Mouse (Mus musculus): ENCODE measurements around the gene Notch3.
"Not testable (repeated sequence)": the region's sequence is repeated elsewhere in the genome, so short reads cannot be mapped to it uniquely, and the experiment has no call there.

The Notch3 gene

DNA sequence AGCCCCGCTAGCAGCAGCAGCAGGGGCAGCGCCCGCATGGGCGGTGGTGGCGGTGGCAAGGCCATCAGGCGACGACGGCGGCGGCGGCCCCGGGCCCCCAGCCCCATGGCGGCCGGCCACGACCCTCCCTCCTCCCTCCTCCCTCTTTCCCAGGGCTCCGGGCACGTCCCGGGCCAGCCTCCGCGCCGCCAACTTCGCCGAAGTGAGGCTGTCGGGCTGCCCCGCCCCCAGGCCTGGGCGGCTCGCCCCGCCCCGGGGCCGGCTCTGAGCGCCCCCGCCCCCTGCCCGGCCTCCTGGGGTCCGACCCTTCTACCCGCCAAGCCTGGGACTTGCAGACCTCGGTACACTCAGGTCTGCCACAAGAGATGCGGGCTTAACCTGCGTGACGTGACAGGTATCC, at the start of gene Notch3:
Notch3 (minus strand) TSS at position 166 of the 400 bp plus-strand sequence.
- DNase-seq (ENCODE audit: low spot score), result no peak

GRCm38 (mm10) chr17:32215587-32215986, 48.9 kb upstream of the Notch3 start:
- DNase-seq (ENCODE audit: low spot score), result not testable (repeated sequence)

DNA sequence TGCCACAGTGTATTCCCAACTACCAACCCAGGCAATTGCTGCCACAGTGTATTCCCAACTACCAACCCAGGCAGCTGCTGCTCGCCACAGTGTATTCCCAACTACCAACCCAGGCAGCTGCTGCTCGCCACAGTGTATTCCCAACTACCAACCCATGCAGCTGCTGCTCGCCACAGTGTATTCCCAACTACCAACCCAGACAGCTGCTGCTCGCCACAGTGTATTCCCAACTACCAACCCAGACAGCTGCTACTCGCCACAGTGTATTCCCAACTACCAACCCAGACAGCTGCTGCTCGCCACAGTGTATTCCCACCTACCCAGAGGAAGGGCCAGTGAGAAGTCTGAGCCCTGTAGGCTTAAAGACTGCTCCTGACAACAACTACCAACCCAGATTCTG, 44.9 kb upstream of the Notch3 start:
- not testable (repeated sequence) for DNase-seq (ENCODE audit: low spot score)

GRCm38 (mm10) chr17:32209752-32210151, 43.1 kb upstream of the Notch3 start:
- DNase-seq (ENCODE audit: low spot score), result peak; percentile 45

DNA sequence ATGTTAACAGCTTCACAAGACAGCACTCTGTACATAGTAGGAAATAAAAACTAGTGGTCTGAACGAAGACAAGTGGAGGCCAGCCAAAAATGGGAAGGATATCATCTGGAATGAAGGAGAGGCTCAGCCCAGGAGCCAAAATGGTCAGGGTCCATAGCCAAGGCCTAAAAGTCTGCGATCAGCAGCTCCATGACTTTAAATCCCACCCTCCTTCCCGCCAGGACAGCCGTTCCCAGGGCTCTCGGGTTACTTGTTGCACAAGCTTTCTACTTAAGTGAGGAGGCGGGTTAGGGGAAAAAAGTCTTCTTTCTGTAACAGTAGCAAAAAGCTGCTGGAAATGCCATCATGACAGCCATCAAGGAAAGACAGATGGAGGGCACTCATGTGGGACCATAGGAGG, 42.5 kb upstream of the Notch3 start:
- DNase-seq (ENCODE audit: low spot score), result peak; percentile 42

DNA sequence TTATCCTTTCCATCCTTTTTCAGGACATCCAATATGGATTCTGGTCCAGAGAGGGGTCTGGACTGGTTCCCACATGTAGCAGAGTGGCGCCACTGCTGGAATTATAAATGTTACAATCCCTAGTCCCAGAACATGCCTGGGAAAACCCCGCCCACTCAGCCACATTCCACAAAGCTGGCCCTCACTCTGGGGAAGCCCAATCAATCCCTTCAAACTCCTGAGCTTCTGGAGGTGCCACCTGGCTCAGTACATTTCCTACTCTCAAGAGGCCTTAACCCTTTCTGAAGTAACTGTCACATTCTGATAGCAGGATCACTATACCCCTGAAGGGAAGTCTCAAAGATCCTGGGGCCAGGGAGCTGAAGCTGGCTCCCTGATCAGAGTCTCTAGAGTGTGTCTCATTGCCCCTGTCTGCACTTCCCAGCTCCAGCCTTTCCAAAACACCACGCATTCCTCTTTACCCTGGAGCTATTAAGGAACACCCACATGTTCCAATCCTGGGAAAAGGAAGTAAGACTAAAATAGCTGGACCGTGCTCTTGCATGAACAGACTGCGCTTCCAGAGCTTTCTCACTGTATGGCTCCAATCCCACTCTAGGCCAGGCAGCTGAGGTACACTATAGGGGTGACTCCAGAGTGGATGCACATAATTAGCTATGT, 41.1 kb upstream of the Notch3 start:
- DNase-seq (ENCODE audit: low spot score), result peak; percentile 56

DNA sequence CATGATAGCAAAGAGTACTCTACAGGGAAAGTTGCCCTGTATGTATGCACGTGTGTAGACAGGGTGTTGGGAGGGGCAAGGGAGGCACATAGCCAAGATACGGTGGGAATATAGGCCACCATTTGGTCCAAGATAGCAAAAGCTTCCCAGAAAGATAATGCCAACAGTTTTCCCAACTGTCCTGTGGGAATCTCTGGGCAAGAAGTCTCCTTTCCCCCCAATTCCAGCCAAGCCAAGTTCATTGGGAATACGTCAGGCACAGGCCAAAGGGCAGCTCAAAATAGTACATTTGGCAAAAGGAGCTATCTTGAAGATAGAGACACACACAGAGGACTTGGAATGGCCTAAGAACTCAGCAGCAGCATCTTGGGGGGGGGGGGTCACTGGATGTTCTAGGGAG, 38.7 kb upstream of the Notch3 start:
- peak; percentile 42 for DNase-seq (ENCODE audit: low spot score)

GRCm38 (mm10) chr17:32202972-32203371, 36.3 kb upstream of the Notch3 start:
- no peak for DNase-seq (ENCODE audit: low spot score)

DNA sequence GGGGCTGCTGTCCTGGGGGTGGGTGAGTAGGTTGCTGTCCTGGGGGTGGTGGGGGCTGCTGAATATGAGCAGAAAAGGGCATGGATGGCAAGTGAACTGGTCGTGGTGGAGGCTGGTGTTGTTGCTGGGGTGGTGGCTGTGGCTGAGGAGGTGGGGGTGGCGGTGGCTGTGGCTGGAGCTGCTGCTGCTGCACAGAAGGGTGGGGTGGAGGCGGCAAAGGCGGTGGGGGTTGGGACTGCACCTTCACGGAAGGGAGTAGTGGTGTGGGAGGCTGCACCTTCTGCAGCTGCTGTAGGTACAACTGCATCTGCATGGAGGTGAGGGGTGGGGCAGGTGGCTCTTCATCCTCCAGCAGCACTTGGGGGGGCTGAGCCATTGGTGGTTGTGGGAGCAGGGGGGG, 34.4 kb upstream of the Notch3 start:
- no peak for DNase-seq (ENCODE audit: low spot score)

- no peak for DNase-seq (ENCODE audit: low spot score)
These were observed 33.1 kb upstream of the Notch3 start for GRCm38 (mm10) chr17:32199796-32200195.

DNA sequence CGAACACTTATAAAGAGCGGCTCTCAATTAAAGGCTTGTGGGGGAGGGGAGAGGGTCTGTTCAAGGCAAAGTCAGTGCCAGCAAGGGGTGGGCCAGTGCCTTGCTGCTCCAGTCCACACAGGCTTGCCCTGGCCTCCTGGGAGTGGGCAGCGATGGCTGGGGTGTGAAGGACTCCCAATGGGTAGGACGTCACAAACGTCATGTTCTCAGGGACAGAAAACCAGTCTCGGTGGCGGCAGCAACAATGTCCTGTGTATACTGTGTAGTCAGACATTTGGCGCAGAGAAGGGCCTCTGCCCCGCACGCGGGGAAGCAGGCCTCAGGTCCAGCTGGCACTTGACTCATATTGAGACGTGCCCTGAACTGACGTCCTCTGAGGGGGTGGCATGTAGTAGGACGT, 30.5 kb upstream of the Notch3 start:
- no peak for DNase-seq (ENCODE audit: low spot score)

- DNase-seq (ENCODE audit: low spot score), result no peak
These were observed 29.1 kb upstream of the Notch3 start for GRCm38 (mm10) chr17:32195725-32196124.

GRCm38 (mm10) chr17:32193010-32193409, 26.4 kb upstream of the Notch3 start:
- DNase-seq (ENCODE audit: low spot score), result no peak

- DNase-seq (ENCODE audit: low spot score), result peak; percentile 42
These were observed 23.2 kb upstream of the Notch3 start for GRCm38 (mm10) chr17:32189850-32190249.

GRCm38 (mm10) chr17:32188863-32189636, 22.4 kb upstream of the Notch3 start, which contains the start of gene Ephx3:
Gene Ephx3 (minus strand): TSS chr17:32189549.
- peak; percentile 52 for DNase-seq (ENCODE audit: low spot score)

DNA sequence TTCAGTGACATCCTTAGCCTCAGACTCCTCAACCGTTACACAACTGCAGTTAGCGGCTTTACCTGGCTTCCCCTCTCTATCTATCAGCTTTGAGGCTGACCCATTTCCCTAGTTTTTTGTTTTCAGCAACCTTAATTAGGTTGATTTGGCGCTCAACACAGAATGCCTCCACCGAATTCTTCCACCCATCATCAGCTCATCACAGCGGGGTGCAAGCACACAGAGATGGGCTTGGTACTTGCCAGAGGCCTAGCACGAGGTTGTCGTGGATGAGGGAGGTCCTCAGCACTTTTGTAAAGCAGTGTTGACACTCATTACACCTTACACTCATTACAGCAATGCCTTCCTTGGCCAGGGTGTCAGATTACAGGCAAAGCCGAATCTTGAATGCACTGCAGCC, 16.4 kb upstream of the Notch3 start:
- no peak for DNase-seq (ENCODE audit: low spot score)

GRCm38 (mm10) chr17:32179621-32180491, 13.2 kb upstream of the Notch3 start:
- DNase-seq (ENCODE audit: low spot score), result no peak

DNA sequence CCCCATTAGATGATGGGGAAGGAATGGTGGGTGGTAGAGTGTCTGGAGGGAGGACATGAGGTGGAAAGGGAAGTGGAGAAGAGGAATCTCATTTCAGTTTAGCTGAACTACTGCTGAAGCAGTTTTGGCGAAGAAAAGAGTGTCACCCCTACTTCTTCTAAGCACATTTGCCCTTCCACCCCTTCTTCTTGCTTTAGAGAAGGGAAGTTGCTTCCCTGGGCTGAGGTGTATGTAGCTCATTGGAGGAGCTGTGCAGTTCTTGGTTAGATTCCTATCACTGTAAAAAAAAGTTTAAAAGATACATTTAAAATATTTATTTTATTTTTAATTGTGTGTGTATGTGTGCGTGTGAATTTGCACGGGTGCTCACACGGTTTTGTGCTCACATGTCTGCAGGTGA, 10.3 kb upstream of the Notch3 start:
- no peak for DNase-seq (ENCODE audit: low spot score)

- DNase-seq (ENCODE audit: low spot score), result peak; percentile 61
These were observed 6.5 kb upstream of the Notch3 start for GRCm38 (mm10) chr17:32173166-32173565.

- no peak for DNase-seq (ENCODE audit: low spot score)
These were observed 5.8 kb upstream of the Notch3 start for GRCm38 (mm10) chr17:32172485-32172884.

DNA sequence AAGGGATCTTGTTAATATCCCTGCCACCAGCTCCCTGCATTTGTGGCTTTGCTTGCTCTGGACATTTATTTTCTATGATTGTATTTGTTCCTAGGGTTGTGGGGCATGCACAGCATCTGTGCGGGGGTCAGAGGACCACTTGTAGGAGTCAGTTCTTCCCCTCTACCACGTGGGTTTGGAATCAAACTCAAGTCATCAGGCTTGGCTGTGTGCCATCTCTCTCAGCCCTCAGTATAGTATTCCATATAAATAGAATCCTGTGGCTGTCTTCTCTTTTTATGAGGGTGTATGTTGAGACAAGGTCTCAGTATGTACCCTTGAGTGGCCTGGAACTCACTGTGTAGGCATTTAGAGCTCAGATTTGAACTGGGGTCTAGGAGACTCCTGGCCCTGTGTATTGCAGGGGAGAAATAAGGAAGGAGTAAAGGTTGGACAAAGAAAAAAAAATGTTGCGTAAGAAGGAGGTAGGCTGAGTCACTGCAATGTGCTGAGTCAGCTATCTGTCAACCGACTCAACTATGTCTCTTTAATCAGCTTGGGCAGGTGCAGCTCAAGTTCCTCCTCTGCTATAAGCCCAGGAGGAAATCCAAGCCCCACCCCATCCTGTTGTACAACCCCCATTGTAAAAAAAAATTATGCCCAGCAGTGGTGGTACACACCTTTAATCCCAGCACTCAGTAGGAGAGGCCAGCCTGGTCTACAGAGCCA, 3.0 kb upstream of the Notch3 start:
- no peak for DNase-seq (ENCODE audit: low spot score)
